Mouse (Mus musculus): ENCODE data around the gene Ugt1a10.
"Not testable (repeated sequence)": the region's sequence is repeated elsewhere in the genome, so short reads cannot be mapped to it uniquely, and the experiment has no call there.

Gene Ugt1a10

GRCm38 (mm10) chr1:88138145-88138544, 83.0 kb downstream of the Ugt1a10 start:
- intact Hi-C loops (cut with DNase I) = no loop called here

GRCm38 (mm10) chr1:88140492-88140891, 85.3 kb downstream of the Ugt1a10 start:
- intact Hi-C loops (cut with DNase I) = not testable (repeated sequence)

- intact Hi-C loops (cut with DNase I) = not testable (repeated sequence)
These were observed 88.9 kb downstream of the Ugt1a10 start for GRCm38 (mm10) chr1:88143966-88144675.

- intact Hi-C loops (cut with DNase I) = not testable (repeated sequence)
These were observed 90.1 kb downstream of the Ugt1a10 start for GRCm38 (mm10) chr1:88145278-88145677.

- intact Hi-C loops (cut with DNase I) = loop anchor here (5.0 kb wide), 1 partner anchor 137 kb away; no protein-coding TSS in a partner anchor
These were observed 94.9 kb downstream of the Ugt1a10 start for GRCm38 (mm10) chr1:88150133-88150532.

GRCm38 (mm10) chr1:88158430-88158829, 103.2 kb downstream of the Ugt1a10 start:
- intact Hi-C loops (cut with DNase I) = no loop called here

GRCm38 (mm10) chr1:88165711-88166110, 110.5 kb downstream of the Ugt1a10 start, which contains the start of gene Ugt1a5:
Ugt1a5 (plus strand) TSS chr1:88166012.
- intact Hi-C loops (cut with DNase I) = no loop called here

GRCm38 (mm10) chr1:88172190-88172589, 117.0 kb downstream of the Ugt1a10 start:
- intact Hi-C loops (cut with DNase I) = not testable (repeated sequence)

- intact Hi-C loops (cut with DNase I) = no loop called here
These were observed 124.5 kb downstream of the Ugt1a10 start for GRCm38 (mm10) chr1:88179657-88180056.

GRCm38 (mm10) chr1:88186325-88186935, 131.2 kb downstream of the Ugt1a10 start:
- intact Hi-C loops (cut with DNase I) = no loop called here

- intact Hi-C loops (cut with DNase I) = no loop called here
These were observed 136.9 kb downstream of the Ugt1a10 start for GRCm38 (mm10) chr1:88192136-88192535.

- intact Hi-C loops (cut with DNase I) = no loop called here
These were observed 140.5 kb downstream of the Ugt1a10 start for GRCm38 (mm10) chr1:88195687-88196086.

- intact Hi-C loops (cut with DNase I) = no loop called here
These were observed 142.3 kb downstream of the Ugt1a10 start for GRCm38 (mm10) chr1:88197443-88197842.

- intact Hi-C loops (cut with DNase I) = no loop called here
These were observed 144.8 kb downstream of the Ugt1a10 start for GRCm38 (mm10) chr1:88199996-88200395.

GRCm38 (mm10) chr1:88200456-88200855, 145.3 kb downstream of the Ugt1a10 start, which contains the start of gene Ugt1a2:
Ugt1a2 (plus strand) TSS chr1:88200601.
- intact Hi-C loops (cut with DNase I) = no loop called here

GRCm38 (mm10) chr1:88205294-88205922, 150.2 kb downstream of the Ugt1a10 start, which contains the start of gene Dnajb3:
Dnajb3 (minus strand) TSS chr1:88205782.
- intact Hi-C loops (cut with DNase I) = no loop called here

- intact Hi-C loops (cut with DNase I) = no loop called here
These were observed 151.8 kb downstream of the Ugt1a10 start for GRCm38 (mm10) chr1:88206843-88207479.

- intact Hi-C loops (cut with DNase I) = no loop called here
These were observed 156.6 kb downstream of the Ugt1a10 start, which contains the start of gene Ugt1a1 for GRCm38 (mm10) chr1:88211812-88212211. Ugt1a1 (plus strand) TSS chr1:88211959.

GRCm38 (mm10) chr1:88212341-88213045, 157.3 kb downstream of the Ugt1a10 start:
- intact Hi-C loops (cut with DNase I) = no loop called here

GRCm38 (mm10) chr1:88213061-88213460, 157.9 kb downstream of the Ugt1a10 start:
- intact Hi-C loops (cut with DNase I) = no loop called here
